Mouse (Mus musculus) bone marrow, adult 2 months (tissue): ENCODE data around the gene Ccdc117. TPM values are rescaled to one million over a fixed set of nuclear protein-coding genes. Genes with fewer than 3 reads are reported as not detected.
A peak's percentile ranks its signal among the peaks of the same experiment; 100 is the strongest.

Experiments used
- H3K27ac ChIP-seq: fragments of 200-500 bp; 2 replicates; pipeline ENCODE4 v1.5.1; 2012; ENCODE audit warnings: low read depth, mild to moderate bottlenecking, control low read depth, inconsistent platforms, low read length; ENCODE audit not compliant: control insufficient read depth, poor library complexity, insufficient read depth
- H3K4me1 ChIP-seq: fragments of 200-500 bp; 2 replicates; pipeline ENCODE4 v1.6.1; 2011; ENCODE audit warnings: low read length; ENCODE audit not compliant: control insufficient read depth, insufficient read depth
- H3K4me3 ChIP-seq: fragments of 200-500 bp; replicated peaks from 2 replicates; pipeline ENCODE3; 2011; ENCODE audit warnings: mild to moderate bottlenecking, low read depth, low read length, control low read depth; ENCODE audit not compliant: control insufficient read depth
- CTCF ChIP-seq: fragments of 200-500 bp; IDR thresholded peaks from 2 replicates; pipeline ENCODE4 v1.5.1; 2011; ENCODE audit warnings: low read length, control low read depth; ENCODE audit not compliant: control insufficient read depth, insufficient read depth
- POLR2A ChIP-seq: fragments of 200-500 bp; IDR thresholded peaks from 2 replicates; pipeline ENCODE4 v1.6.1; 2011; ENCODE audit warnings: low read depth, mild to moderate bottlenecking, control low read depth, low read length, borderline replicate concordance; ENCODE audit not compliant: control insufficient read depth
- WGBS: fragments of 180-500 bp; shearing (Covaris S2); methylation state at CpG from one replicate; pipeline ENCODE4 v1.1.7; 2018; 5-methylcytosine and 5-hydroxymethylcytosine counted together
- polyA plus RNA-seq: library from polyadenylated mRNA; stranded (reverse); fragments of >200 nt; gene quantifications from 2 replicates; pipeline ENCODE4 v1.2.4, GENCODE M21; 2011; ENCODE audit warnings: low replicate concordance; ENCODE audit not compliant: missing spikeins, insufficient read depth, insufficient read length

The Ccdc117 gene
- 4.9 and 9.5 TPM in 2 replicates for polyA plus RNA-seq

GRCm38 (mm10) chr11:5541799-5542481 lies at the start of gene Ccdc117:
Ccdc117 (minus strand) TSS chr11:5542187.
- Histone ChIP-seq H3K27ac (peak within 1 kb of the TSS; percentile 80), H3K4me1 (peaks cover 3% of the 10 kb centered on the region; the same call in 1 of the 2 replicates), H3K4me3 (peak within 1 kb of the TSS; percentile 86)
- TF ChIP-seq POLR2A (peak; percentile 89; the same call in 1 of the 2 replicates), CTCF (peak; percentile 52)
- WGBS = under 1% methylated on average over 58 of the region's 65 CpGs

- TF ChIP-seq POLR2A (no peak), CTCF (no peak)
- no peaks in the 10 kb centered on the region; the same call in 1 of the 2 replicates for H3K4me1 ChIP-seq
- WGBS = 54% methylated on average over 6 of the region's 6 CpGs
Observed at GRCm38 (mm10) chr11:5575046-5575445, 33.1 kb upstream of the Ccdc117 start.

GRCm38 (mm10) chr11:5573821-5574220 lies 31.8 kb upstream of the Ccdc117 start:
- no peak overlapping the region for H3K27ac ChIP-seq
- no peak overlapping the region for H3K4me3 ChIP-seq
- TF ChIP-seq CTCF (no peak), POLR2A (no peak)
- WGBS = 33% methylated on average over 2 of the region's 2 CpGs
- no peaks in the 10 kb centered on the region; the same call in 1 of the 2 replicates for H3K4me1 ChIP-seq

More at GRCm38 (mm10) chr11:5575046-5575445, 33.1 kb upstream of the Ccdc117 start:
- H3K4me3 ChIP-seq = no peak overlapping the region
- H3K27ac ChIP-seq = no peak overlapping the region

DNA sequence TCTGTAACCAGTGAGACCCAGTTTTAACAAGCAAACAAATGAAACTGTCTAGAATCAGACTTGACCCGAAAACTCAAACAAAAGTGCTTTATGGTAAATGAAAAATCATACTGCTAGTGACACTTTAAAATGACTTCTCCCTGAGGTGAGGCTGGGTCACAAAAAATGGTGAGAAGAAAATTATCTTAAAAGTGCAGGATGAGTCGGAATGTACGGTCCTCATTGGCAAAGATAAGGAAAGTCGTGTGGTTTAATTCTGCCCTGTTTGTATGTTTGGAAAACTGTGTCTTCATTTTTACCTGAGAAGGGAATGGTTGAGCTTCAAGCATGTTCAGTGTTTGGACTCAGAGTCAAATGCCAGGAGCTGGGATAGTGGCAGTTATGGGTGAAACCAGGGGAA lies 29.9 kb upstream of the Ccdc117 start:
- TF ChIP-seq CTCF = no peak
- no peak for TF ChIP-seq POLR2A
- Histone ChIP-seq H3K4me1 (no peaks in the 10 kb centered on the region; the same call in 1 of the 2 replicates), H3K4me3 (no peak overlapping the region), H3K27ac (no peak overlapping the region)
- 69% methylated on average over 4 of the region's 4 CpGs for WGBS

DNA sequence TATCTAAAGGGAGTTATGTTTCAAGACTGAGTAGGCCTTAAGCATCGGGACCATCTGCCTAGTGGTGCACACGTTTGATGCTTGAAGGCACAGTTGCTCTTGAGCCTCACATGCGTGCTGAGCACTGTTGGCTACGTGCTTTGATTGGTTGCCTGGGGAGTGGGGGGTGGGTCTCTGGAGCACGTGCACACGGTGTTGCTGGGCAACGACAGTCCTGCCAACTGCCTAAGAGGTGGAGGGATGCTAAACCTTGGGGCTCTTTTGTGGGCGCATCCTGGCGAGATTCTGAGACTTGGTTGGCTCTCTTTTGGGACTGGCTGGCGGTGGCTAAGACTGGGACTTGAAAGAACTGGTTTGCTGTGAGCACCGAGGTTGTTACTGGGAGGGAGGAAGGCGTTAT lies 27.5 kb upstream of the Ccdc117 start, which contains the start of gene Ankrd36:
Ankrd36 (plus strand) TSS at position 211 of the 400 bp plus-strand sequence.
- Histone ChIP-seq H3K4me1 (no peaks in the 10 kb centered on the region; the same call in 1 of the 2 replicates), H3K4me3 (no peak within 1 kb of the TSS), H3K27ac (no peak within 1 kb of the TSS)
- TF ChIP-seq CTCF (no peak), POLR2A (no peak)
- WGBS = 90% methylated on average over 12 of the region's 12 CpGs

- Histone ChIP-seq H3K4me1 (no peaks in the 10 kb centered on the region; the same call in 1 of the 2 replicates), H3K4me3 (no peak overlapping the region), H3K27ac (no peak overlapping the region)
- TF ChIP-seq POLR2A = no peak
- TF ChIP-seq CTCF = no peak
- 51% methylated on average over 5 of the region's 5 CpGs for WGBS
Observed at GRCm38 (mm10) chr11:5568082-5568481, 26.1 kb upstream of the Ccdc117 start.

DNA sequence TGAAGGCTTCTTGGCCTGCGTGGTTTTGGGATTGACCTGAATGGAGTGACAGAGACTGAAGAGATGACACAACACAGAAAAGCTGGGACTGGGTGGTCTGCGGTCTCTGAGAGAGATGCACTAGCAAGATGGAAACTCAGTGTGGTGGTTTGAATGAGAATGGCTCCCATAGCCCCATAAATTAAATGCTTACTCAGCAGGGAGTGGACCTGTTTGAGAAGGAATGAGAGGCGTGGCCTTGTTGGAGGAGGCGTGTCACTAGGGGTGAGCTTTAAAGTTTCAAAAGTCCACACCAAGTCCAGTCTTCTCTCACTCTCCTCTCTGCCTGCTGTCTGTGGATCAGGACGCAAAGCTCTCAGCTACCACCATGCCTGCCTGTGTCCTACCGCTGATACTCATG lies 25.7 kb upstream of the Ccdc117 start:
- no peak for TF ChIP-seq CTCF
- TF ChIP-seq POLR2A = no peak
- Histone ChIP-seq H3K4me3 (no peak overlapping the region), H3K27ac (no peak overlapping the region), H3K4me1 (no peaks in the 10 kb centered on the region; the same call in 1 of the 2 replicates)
- 92% methylated on average over 6 of the region's 6 CpGs for WGBS

- H3K4me1 ChIP-seq = no peaks in the 10 kb centered on the region; the same call in 1 of the 2 replicates
- WGBS = 21% methylated on average over 2 of the region's 2 CpGs
- H3K4me3 ChIP-seq = no peak overlapping the region
- TF ChIP-seq POLR2A (no peak), CTCF (no peak)
- H3K27ac ChIP-seq = no peak overlapping the region
Observed at GRCm38 (mm10) chr11:5566506-5566905, 24.5 kb upstream of the Ccdc117 start.

GRCm38 (mm10) chr11:5565596-5565995 lies 23.6 kb upstream of the Ccdc117 start:
- Histone ChIP-seq H3K4me1 (no peaks in the 10 kb centered on the region; the same call in 1 of the 2 replicates), H3K4me3 (no peak overlapping the region), H3K27ac (no peak overlapping the region)
- WGBS = 74% methylated on average over 3 of the region's 3 CpGs
- TF ChIP-seq CTCF (no peak), POLR2A (no peak)
